Mouse (Mus musculus) testis, postnatal 10 days (tissue): ENCODE data around the gene Myo1b.

Experiments used
- DNase-seq: peaks from one replicate; pipeline ENCODE4 v3.0.0; 2021; ENCODE audit warnings: low spot score

Myo1b gene

DNA sequence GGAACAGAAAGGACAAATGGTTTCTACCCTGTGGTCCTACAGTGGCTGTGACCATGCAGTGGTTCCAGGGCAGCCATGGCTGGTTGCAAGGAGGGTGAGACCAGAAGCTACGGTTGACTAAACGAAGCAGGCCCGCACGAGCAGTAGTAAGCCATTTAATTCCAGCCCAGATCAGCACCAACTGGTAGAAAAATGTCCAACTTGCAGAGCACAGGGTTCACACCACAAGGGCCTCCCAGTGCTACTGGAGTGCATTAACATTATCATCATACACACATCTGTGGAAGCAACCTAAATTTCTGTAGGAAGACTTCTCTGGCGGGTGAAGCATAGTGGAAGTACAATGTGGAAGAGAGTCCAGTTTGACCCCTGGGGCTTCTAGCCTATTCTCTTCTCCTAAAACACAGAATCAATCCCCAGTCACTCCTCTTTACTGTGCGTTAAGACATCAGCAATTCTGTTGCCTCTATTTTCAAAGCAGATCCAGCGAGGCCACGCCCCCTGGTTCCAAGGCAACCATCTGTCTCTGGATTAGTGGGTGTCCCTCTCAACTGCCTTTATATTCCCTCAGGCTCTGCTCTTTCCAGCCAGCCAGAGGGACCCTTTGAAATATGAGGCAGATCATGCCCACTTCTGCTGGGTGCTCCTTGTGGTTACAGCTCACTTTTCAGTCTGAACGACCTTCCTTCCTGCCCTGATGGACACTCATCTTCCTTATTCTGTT lies 120.1 kb downstream of the Myo1b start:
- DNase-seq: no peak

- DNase-seq: peak; percentile 24
Measured at GRCm38 (mm10) chr1:51789269-51789668, 126.6 kb downstream of the Myo1b start.

DNA sequence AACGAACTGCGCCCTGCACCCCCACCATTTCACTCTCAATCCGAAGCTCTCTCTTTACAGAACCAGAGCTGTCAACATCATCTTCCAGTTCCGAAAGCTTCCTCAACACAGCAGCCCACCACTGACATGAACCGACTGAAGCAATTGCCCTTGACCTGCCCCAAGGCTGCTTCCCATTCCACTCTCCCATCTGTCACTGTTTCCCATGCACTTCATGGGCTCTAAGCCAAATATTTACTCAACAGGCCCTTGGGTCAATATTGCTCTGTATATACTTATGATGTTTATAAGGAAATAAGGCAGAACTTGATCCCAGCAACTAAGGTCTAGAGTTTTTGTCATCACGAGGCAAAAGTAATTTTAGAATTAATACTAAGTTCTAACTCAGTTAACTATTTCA lies 133.8 kb downstream of the Myo1b start:
- no peak for DNase-seq

DNA sequence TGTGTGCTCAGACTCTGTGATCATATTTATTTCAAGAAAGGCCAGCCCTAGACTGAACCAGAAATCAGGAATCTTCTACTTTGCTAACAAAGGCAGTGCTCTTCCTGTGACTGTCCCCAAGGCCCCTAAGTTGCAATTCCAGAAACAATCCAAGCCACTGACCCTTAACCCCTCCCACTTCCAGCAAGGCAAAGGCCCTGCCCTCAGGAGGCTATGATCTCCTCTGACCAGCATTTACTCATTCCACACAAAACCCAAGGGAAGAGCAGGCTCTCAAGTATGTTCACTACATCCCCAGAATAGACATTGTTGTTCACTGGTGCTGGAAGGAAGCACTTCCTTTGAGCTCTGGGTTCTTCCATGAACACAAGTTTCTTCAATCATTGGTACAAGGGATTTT lies 135.5 kb downstream of the Myo1b start:
- no peak for DNase-seq

GRCm38 (mm10) chr1:51778241-51778640 lies 137.6 kb downstream of the Myo1b start:
- DNase-seq: no peak

- DNase-seq: no peak
Measured at GRCm38 (mm10) chr1:51770504-51770871, 145.4 kb downstream of the Myo1b start.

DNA sequence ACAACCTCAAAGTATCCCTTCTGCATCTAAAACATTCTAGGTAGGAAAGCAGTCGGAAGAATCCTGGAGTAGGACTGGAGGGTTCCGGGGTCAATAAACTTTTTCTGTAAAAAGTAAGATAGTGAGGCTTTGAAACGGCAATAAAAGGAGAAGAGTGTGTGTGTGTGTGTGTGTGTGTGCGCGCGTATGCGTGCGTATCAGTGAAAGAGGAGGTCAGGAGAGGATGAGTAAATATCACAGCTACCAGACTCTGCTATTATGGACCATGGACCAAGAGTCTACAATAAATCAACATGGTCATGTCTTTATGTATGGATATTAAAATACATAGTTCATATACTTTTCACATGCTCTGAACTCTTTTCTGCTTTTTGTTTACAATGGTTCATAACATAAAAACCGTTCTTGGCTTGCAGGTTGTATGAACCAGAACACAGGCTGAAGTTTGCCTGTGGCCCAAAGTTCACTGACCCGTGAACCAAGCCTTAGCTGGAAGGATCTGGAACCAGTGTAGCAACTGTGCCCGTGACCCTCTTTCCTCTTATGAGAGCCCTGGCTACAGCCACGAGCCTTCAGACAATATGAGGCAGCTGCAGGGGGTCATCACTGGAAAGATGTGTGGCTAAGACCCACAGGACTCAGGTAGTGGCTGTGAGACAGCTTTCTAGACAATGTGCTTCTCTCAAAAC lies 145.9 kb downstream of the Myo1b start:
- no peak for DNase-seq

GRCm38 (mm10) chr1:51766271-51766670 lies 149.6 kb downstream of the Myo1b start:
- DNase-seq: peak; percentile 27

DNA sequence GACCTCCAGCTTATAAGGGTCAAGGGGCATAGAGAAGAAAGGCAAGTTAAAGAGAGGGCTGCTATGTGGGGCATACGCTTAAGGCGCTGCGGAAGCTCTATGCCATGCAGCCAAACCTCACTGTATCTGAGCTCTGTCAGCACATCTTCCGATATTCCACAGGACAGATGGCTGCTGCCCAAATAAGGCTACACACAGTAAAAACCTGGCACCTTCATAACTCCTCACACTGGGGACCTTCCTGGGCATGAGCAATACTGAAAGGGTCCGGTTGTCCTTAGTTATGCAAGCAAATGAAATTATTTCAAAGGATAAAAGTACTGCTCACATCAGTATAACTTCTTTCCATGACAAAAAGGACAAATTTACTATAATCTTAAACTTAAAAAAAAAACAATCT lies 150.7 kb downstream of the Myo1b start:
- DNase-seq: peak; percentile 1

GRCm38 (mm10) chr1:51759657-51760056 lies 156.2 kb downstream of the Myo1b start:
- DNase-seq: peak; percentile 19

- peak; percentile 30 for DNase-seq
Measured at GRCm38 (mm10) chr1:51758326-51759109, 157.4 kb downstream of the Myo1b start.

GRCm38 (mm10) chr1:51753621-51754020 lies 162.2 kb downstream of the Myo1b start:
- no peak for DNase-seq

DNA sequence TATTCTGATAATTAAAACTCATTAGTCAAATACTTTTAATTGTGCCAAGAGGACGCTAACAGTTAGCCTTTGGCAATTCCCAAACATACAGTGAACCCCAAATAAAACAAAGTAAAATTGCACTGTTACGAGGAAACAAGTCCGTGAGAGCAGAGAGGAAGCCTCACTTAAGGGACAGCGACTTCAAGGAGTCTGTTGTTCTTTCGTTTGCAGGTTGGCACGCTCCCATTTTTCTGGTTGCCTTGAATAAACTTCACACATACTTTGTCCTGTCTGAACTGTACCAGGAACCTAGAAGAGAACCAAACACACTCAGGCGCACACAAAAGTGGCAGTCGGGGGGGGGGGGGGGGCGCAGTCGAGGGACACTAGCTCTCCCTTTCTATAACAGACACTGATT lies 164.9 kb downstream of the Myo1b start:
- peak; percentile 63 for DNase-seq

DNA sequence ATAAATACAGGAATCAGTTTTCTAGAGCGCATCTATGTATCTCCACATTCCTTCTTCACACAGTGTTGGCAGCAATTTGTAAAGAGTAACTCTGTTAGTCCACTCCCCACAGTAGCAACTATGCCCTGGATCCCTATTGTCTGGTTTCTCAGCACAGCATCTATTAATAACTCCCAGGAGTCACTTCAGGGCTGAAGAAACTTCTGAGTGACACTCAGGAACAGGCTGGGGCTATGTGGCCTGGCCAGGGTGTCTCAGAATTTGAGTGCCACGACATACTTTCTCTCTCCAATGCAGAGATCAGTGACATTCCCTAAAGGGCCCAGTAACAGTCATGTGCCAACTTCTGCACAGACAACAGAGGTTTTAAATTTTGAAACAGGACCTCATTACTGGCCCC lies 167.6 kb downstream of the Myo1b start:
- DNase-seq: no peak

DNA sequence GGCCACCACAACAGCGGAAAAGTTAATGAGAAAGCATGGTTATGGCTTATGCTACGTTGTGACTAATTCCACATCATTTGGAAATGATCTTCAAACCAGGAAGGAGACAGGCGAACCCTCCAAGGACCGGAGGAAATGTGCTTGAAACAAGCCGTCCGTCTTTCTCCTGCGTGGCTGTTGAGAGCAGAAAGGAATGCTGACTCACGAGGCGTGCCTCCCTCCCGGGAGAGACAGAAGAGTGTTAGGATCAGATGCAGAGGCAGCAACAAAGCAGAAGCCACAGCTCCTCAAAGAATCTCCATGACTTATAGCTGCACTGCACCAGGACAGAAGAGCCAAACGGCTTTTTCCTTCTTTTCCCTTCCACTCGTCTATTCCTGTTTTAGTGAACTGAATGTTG lies 168.4 kb downstream of the Myo1b start:
- DNase-seq: no peak

GRCm38 (mm10) chr1:51746711-51747240 lies 169.1 kb downstream of the Myo1b start:
- DNase-seq: no peak

- DNase-seq: no peak
Measured at GRCm38 (mm10) chr1:51743756-51744425, 172.0 kb downstream of the Myo1b start.

DNA sequence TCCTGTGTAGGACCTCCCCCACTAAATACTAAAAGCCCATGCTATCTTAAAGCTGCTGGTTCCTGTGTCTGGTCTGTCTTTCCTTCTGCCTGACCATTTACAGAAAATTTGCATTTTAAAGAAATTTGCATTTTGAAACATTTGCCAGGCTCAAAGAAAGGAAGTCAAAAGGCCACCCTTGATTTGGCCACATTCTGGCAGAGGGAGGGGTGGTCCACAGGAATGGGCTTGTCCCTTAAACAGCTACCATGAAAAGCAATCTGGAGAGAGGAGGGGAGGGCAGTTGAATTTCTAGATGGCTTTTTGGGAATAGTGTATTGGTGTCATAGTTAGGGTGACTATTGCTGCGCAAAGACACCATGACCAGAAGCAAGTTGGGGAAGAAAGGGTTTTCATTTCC lies 173.3 kb downstream of the Myo1b start:
- no peak for DNase-seq

DNA sequence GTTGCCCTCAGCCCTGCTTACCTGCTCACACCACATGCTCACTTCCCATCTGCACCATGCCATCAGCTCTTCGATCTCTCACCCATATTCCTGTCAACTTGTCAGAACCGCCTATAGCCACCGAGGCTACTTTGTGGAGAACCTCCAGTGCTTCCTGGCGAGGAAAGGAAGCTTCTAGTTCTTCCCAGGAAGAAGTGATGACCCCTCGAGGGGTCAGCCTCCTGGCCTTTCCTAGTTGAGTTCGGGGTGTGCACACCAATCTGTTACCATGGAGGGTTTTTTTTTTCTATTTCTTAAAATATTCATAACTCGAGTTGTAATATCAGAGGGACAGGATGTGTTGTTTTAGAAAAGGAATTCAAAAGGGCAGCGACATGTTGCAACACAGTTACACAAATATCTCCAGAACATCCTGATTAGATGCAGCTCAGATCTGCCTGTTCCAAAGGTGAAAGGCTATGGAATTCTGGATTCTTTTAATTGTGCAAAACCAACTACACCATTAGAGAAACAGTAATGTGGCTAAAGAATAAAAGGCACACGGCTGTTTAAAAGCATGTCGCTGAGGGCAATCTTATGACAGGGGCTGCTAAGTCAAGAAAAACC lies 175.1 kb downstream of the Myo1b start:
- DNase-seq: no peak

DNA sequence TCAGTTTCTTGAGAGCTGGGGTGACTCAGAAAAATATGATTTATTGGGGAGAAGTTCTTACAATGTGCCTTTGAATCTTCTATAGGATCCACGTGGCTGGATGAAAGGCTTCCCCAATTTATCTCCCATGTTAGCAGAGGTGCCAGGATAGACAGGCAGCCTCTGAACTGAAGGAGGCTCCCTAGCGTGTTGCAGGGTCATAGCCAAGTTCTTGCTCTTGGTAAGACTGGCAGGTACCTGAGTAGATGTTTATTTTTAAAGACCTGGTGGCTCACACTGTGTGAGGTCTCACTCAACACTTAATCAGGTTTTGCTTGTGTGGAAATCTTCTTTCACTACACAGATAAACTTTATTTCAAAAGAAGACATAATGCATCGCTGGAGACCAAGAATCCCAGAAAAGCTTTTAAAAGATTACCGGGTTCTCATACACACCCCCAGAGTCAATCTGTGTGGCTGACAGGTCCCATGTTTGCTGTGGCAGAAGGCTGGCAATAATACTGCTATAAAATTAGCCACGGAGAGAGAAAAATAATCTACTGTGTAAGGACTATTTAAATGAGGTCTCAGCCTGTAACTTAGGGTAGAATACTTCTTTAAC lies 176.5 kb downstream of the Myo1b start:
- DNase-seq: no peak

DNA sequence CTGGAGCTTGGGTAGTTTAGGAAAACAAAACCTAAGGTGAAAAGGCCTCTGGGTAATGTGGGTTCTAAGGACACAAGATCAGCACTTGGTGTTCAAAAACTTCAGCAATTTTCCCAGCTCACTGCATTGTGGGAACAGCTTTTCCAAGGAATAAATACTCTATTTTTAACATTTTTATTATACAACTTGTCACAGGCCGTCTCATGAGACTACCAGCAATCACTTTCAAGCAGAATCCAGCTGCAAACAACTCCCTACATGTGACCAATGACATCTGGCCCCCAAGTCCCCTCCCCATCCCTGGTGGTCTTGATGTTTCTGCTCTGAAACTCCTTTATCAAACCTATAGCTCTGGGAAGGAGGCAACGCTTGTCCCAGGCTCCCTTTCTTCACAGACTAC lies 179.0 kb downstream of the Myo1b start:
- DNase-seq: no peak
